Mouse (Mus musculus): ENCODE results near the gene Tmem138. TPM values are rescaled to one million over a fixed set of nuclear protein-coding genes. Genes with fewer than 3 reads are reported as not detected.
A peak's percentile ranks its signal among the peaks of the same experiment; 100 is the strongest.

The Tmem138 gene
- 43.2 and 46.9 TPM in 2 replicates for polyA plus RNA-seq (2015; fragmentation: Nextera tagmentation; extraction: Ambion mirVana)

- H3K36me3 ChIP-seq = peaks cover 33% of the 10 kb centered on the region
- H3K27ac ChIP-seq = peak within 1 kb of the TSS; percentile 96
- peak within 1 kb of the TSS; percentile 69 for H3K9ac ChIP-seq
- peak within 1 kb of the TSS; percentile 81 for H3K4me2 ChIP-seq
- no peaks in the 10 kb centered on the region for H3K27me3 ChIP-seq
- peaks cover 17% of the 10 kb centered on the region for H3K4me1 ChIP-seq
- under 1% methylated on average over 44 of the region's 44 CpGs for WGBS
- peak; percentile 97 for ATAC-seq (replicated peaks; ENCODE audit: low FRiP score)
- H3K9me3 ChIP-seq (replicated peaks) = no peaks in the 10 kb centered on the region
- H3K4me3 ChIP-seq (replicated peaks) = peak within 1 kb of the TSS; percentile 76
Observed at GRCm38 (mm10) chr19:10576690-10577561, at the start of gene Tmem138, which contains the start of gene Cyb561a3. TSS of gene Tmem138 (minus strand) at chr19:10577362. TSS of gene Cyb561a3 (plus strand) at chr19:10577172.

- Histone ChIP-seq H3K9ac (no peak overlapping the region), H3K4me3 (replicated peaks) (no peak overlapping the region), H3K36me3 (peaks cover 69% of the 10 kb centered on the region), H3K27ac (no peak overlapping the region), H3K4me1 (peaks cover 26% of the 10 kb centered on the region), H3K27me3 (no peaks in the 10 kb centered on the region), H3K9me3 (replicated peaks) (no peaks in the 10 kb centered on the region), H3K4me2 (no peak overlapping the region)
- WGBS = 80% methylated on average over 5 of the region's 5 CpGs
- no peak for ATAC-seq (replicated peaks; ENCODE audit: low FRiP score)
Observed at GRCm38 (mm10) chr19:10608573-10609240, 31.5 kb upstream of the Tmem138 start.

DNA sequence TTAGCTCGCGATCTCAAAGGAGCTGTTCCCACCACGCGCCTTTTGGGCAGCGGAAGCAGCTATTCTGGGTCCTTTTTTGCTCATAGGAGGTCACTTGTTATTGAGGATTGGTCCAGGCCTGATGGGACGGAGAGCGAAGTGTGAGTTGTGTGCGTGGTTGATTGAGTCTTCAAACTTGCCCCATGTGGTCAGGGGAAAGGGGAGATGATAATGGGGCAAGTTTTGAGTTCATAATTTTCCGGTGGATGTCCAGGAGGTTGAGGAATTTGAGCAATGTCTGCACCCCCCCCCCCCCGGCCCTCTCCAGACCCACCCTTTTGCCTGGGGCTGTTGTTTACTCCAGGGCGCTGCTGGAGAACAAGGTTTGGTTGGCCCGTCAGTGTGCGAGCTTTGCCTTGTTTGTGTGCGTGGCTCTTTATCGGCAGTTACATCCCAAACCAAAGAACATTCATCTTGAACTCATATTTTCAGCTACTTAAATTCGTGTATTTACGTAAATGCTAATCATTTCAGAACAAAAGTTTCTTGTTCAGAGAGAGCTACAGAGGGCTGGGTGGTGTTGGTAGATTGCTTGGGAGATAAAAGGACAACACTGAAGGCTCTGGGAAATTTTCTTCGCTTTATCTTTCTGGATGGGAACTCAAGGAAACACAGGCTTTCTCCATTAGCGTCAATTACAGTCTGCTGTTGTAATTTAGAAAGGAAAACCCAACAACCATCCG, 28.9 kb upstream of the Tmem138 start:
- Histone ChIP-seq H3K27ac (peak overlapping the region; percentile 97), H3K4me3 (replicated peaks) (peak overlapping the region; percentile 99), H3K4me1 (peaks cover 46% of the 10 kb centered on the region), H3K9me3 (replicated peaks) (no peaks in the 10 kb centered on the region), H3K9ac (peak overlapping the region; percentile 99), H3K27me3 (no peaks in the 10 kb centered on the region), H3K36me3 (peaks cover 42% of the 10 kb centered on the region), H3K4me2 (peak overlapping the region; percentile 72)
- peak; percentile 9 for ATAC-seq (replicated peaks; ENCODE audit: low FRiP score)
- WGBS = 5% methylated on average over 20 of the region's 20 CpGs

- Histone ChIP-seq H3K4me1 (peaks cover 46% of the 10 kb centered on the region), H3K27me3 (no peaks in the 10 kb centered on the region), H3K9me3 (replicated peaks) (no peaks in the 10 kb centered on the region), H3K36me3 (peaks cover 39% of the 10 kb centered on the region), H3K27ac (peak within 1 kb of the TSS; percentile 97), H3K4me2 (peak within 1 kb of the TSS; percentile 72), H3K9ac (peak within 1 kb of the TSS; percentile 99), H3K4me3 (replicated peaks) (peak within 1 kb of the TSS; percentile 99)
- WGBS = under 1% methylated on average over 49 of the region's 49 CpGs
- ATAC-seq (replicated peaks; ENCODE audit: low FRiP score) = peak; percentile 98
Observed at GRCm38 (mm10) chr19:10605293-10605900, 28.2 kb upstream of the Tmem138 start, which contains the start of the genes Ddb1 and Tkfc. TSS of gene Ddb1 (plus strand) at chr19:10605327. TSS of gene Tkfc (minus strand) at chr19:10605654.

DNA sequence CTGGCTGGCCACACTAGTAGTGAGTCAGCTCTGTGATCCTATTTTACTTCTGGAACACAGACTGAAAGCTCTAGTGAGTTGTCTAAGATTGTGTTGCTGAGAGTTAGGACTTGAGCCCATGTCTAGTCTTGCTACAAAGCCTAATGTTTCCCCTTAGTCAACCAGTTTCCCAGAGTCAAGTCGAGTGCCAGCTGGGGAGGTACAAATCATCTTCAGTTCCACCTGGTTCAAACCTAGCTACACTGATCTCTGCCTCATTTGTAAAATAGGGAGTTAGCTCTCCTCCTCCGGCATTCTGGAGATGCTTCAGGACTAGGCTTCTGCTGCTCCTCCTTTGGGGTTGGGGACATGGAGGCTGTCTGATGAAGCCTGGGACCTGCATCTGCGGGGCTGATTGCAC, 27.4 kb upstream of the Tmem138 start:
- H3K9me3 ChIP-seq (replicated peaks) = no peaks in the 10 kb centered on the region
- H3K4me2 ChIP-seq = peak overlapping the region; percentile 72
- peak overlapping the region; percentile 71 for H3K9ac ChIP-seq
- peak overlapping the region; percentile 97 for H3K27ac ChIP-seq
- 31% methylated on average over 3 of the region's 3 CpGs for WGBS
- peak overlapping the region; percentile 99 for H3K4me3 ChIP-seq (replicated peaks)
- H3K27me3 ChIP-seq = no peaks in the 10 kb centered on the region
- peaks cover 39% of the 10 kb centered on the region for H3K36me3 ChIP-seq
- H3K4me1 ChIP-seq = peaks cover 46% of the 10 kb centered on the region
- ATAC-seq (replicated peaks; ENCODE audit: low FRiP score) = no peak

DNA sequence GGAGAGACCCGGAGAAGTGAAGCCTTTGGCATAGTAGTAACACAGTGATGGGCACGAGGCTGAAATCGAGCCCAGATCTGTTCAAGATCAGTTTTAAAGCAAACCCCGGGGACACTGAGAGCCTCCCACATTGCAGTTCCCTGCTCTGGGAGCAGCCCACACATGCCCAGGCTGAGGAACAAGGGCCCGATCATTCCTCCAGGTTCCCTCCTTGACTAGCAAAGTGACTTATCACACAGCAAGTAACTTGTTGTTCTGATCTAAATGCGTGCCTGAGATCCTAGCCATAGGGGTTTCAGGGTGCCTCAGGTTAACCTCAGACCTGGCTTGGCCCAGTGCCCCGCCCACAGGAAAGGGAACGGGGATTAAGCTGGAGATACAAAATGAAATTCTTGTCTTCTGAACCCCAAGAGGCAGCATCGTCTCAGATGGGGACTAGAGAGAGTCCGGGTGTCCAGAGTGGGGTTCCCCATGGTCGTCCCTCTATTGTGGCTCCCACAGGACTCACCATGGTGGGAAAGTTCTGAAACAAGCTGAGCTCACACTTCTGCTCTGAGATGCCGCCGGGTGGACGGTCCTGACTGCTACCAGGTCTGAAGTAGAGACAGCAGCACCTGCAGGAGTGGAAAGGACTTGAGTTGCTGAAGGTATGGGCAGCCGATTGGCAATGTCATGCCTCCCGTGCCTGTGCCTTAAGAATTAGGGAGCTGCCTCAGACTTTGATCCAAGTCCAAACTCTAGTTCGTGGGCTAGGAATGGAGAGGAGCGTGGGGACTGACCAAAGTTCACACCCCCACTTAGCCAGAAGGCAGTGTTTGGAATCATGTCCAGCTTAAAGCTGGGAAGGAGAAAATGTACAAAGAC, 26.7 kb upstream of the Tmem138 start:
- no peaks in the 10 kb centered on the region for H3K9me3 ChIP-seq (replicated peaks)
- H3K9ac ChIP-seq = peak overlapping the region; percentile 71
- peak overlapping the region; percentile 34; the same call in 1 of the 2 replicates for H3K4me3 ChIP-seq (replicated peaks)
- H3K27ac ChIP-seq = peak overlapping the region; percentile 97
- no peaks in the 10 kb centered on the region for H3K27me3 ChIP-seq
- peak overlapping the region; percentile 72 for H3K4me2 ChIP-seq
- H3K4me1 ChIP-seq = peaks cover 46% of the 10 kb centered on the region
- peaks cover 38% of the 10 kb centered on the region for H3K36me3 ChIP-seq
- ATAC-seq (replicated peaks; ENCODE audit: low FRiP score) = no peak
- WGBS = 73% methylated on average over 18 of the region's 18 CpGs

DNA sequence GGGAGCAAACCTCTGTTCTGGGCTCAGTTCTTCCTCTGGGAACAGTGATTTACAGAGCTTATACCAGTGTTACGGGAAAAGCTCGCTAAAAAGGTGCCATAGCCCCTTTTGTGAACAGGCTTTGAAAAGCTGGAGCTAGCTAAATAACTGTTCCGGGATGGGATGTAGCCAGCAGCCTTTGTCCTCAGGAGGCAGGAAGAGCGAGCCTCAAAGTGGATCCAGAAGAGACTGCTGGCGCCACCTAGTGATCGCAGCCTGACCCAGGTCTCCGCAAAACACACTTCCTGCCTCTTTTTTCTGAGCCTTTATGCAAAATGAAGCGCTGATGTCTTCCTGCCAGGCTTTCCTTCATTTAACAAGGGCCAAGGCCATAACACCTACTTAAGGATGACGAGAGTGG, 25.6 kb upstream of the Tmem138 start:
- H3K9ac ChIP-seq = peak overlapping the region; percentile 35
- peaks cover 36% of the 10 kb centered on the region for H3K36me3 ChIP-seq
- peak; percentile 55 for ATAC-seq (replicated peaks; ENCODE audit: low FRiP score)
- H3K4me3 ChIP-seq (replicated peaks) = peak overlapping the region; percentile 34
- peak overlapping the region; percentile 97 for H3K27ac ChIP-seq
- H3K4me1 ChIP-seq = peaks cover 42% of the 10 kb centered on the region
- peak overlapping the region; percentile 72 for H3K4me2 ChIP-seq
- H3K27me3 ChIP-seq = no peaks in the 10 kb centered on the region
- no peaks in the 10 kb centered on the region for H3K9me3 ChIP-seq (replicated peaks)
- WGBS = 2% methylated on average over 9 of the region's 9 CpGs

DNA sequence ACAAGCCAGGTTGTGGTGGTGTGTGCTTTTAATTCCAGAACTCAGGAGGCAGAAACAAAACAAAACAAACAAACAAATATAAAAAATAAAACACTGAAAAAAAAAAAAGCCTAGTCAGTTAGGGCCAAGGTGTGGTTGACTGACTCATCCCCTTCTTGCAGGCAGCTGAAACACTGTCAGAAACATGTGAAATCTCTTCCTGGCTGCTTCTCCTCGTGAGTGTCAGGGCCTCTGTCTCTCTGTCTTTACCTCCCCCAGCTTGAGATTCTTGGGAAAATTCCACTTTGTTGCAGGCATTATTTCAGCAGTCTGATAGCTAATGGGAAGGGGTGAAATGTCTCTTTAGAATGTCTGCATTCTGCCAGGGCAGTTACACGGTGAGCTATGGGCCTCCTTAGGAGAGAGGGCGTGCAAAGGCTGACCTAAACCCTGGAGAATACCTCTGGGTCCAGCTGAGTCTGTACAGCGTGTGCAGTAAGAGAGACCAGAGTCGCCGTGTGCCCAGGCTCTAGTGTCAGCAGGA, 25.1 kb upstream of the Tmem138 start:
- peaks cover 42% of the 10 kb centered on the region for H3K4me1 ChIP-seq
- no peak for ATAC-seq (replicated peaks; ENCODE audit: low FRiP score)
- peak overlapping the region; percentile 97 for H3K27ac ChIP-seq
- no peaks in the 10 kb centered on the region for H3K27me3 ChIP-seq
- WGBS = 4% methylated on average over 6 of the region's 6 CpGs
- H3K4me2 ChIP-seq = peak overlapping the region; percentile 72
- peak overlapping the region; percentile 35 for H3K9ac ChIP-seq
- peak overlapping the region; percentile 34 for H3K4me3 ChIP-seq (replicated peaks)
- H3K36me3 ChIP-seq = peaks cover 36% of the 10 kb centered on the region
- H3K9me3 ChIP-seq (replicated peaks) = no peaks in the 10 kb centered on the region

DNA sequence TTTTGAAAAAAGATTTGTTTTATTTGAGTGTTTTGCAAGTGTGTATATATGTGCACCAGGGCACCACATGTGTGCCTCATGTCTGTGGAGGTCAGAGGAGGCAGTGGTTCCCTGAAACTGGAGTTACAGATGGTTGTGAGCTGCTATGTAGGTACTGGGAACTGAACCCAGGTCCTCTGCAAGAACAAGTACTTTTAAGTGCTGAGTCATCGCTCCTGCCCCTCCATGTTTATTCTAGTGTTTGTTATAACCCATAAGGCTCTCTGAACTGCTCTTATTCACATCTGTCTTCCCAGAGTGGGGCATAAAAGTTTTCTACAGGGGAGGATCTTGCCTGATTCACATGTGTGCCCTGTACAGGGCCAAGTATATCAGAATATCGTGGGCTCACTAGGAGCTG, 22.5 kb upstream of the Tmem138 start:
- no peak for ATAC-seq (replicated peaks; ENCODE audit: low FRiP score)
- no peak overlapping the region for H3K4me3 ChIP-seq (replicated peaks)
- no peak overlapping the region for H3K27ac ChIP-seq
- no peak overlapping the region for H3K9ac ChIP-seq
- no peak overlapping the region for H3K4me2 ChIP-seq
- no peaks in the 10 kb centered on the region for H3K27me3 ChIP-seq
- peaks cover 54% of the 10 kb centered on the region for H3K36me3 ChIP-seq
- peaks cover 29% of the 10 kb centered on the region for H3K4me1 ChIP-seq
- 90% methylated on average over 2 of the region's 2 CpGs for WGBS
- no peaks in the 10 kb centered on the region for H3K9me3 ChIP-seq (replicated peaks)

- WGBS = 47% methylated on average over 3 of the region's 3 CpGs
- H3K9me3 ChIP-seq (replicated peaks) = no peaks in the 10 kb centered on the region
- H3K4me1 ChIP-seq = peaks cover 15% of the 10 kb centered on the region
- H3K27me3 ChIP-seq = no peaks in the 10 kb centered on the region
- no peak overlapping the region for H3K4me2 ChIP-seq
- no peak overlapping the region for H3K27ac ChIP-seq
- H3K9ac ChIP-seq = no peak overlapping the region
- peaks cover 66% of the 10 kb centered on the region for H3K36me3 ChIP-seq
- no peak for ATAC-seq (replicated peaks; ENCODE audit: low FRiP score)
- no peak overlapping the region for H3K4me3 ChIP-seq (replicated peaks)
Observed at GRCm38 (mm10) chr19:10598188-10598587, 21.0 kb upstream of the Tmem138 start.

All from kidney, embryonic 15.5 days (tissue).